8 mouse cellular contexts compared by ENCODE assay signal in genomic region chr6:72981124-72981651, GRCm38 (mm10). TPM values are rescaled to one million over a fixed set of nuclear protein-coding genes. Genes with fewer than 3 reads are reported as not detected.
A peak's percentile ranks its signal among the peaks of the same experiment; 100 is the strongest.
DNase-seq lines count a peak whose midpoint lies in the region; ATAC-seq and TF ChIP-seq lines count a peak whose summit lies in the region.

No protein-coding gene starts in this region.

- no peaks in the 10 kb centered on the region for H3K27me3 ChIP-seq in intestine, embryonic 14.5 days (replicated peaks; ENCODE audit: control insufficient read depth, insufficient read depth, low read length)
- H3K27me3 ChIP-seq in lung, embryonic 14.5 days (ENCODE audit: insufficient read depth, low read length) = no peaks in the 10 kb centered on the region
- no peaks in the 10 kb centered on the region for H3K27me3 ChIP-seq in thymus, adult 2 months (ENCODE audit: control insufficient read depth, insufficient read depth, low read length)
- H3K27me3 ChIP-seq in forebrain, postnatal 0 days (ENCODE audit: insufficient read depth, low read length) = no peaks in the 10 kb centered on the region

- TF ChIP-seq CTCF in lung, embryonic 14.5 days (IDR thresholded peaks at IDR 0.05; ENCODE audit: low read depth) = no peak
- no peak for TF ChIP-seq CTCF in thymus, adult 2 months (IDR thresholded peaks at IDR 0.05; ENCODE audit: borderline replicate concordance, control insufficient read depth, extremely low read depth, insufficient read depth, low read length, poor library complexity)
- TF ChIP-seq CTCF in forebrain, postnatal 0 days (IDR thresholded peaks at IDR 0.05; ENCODE audit: low read depth) = no peak

- H3K4me3 ChIP-seq in intestine, embryonic 14.5 days (ENCODE audit: low read depth, low read length) = no peak overlapping the region
- no peak overlapping the region for H3K4me3 ChIP-seq in lung, embryonic 14.5 days (ENCODE audit: low read depth, low read length)
- no peak overlapping the region for H3K4me3 ChIP-seq in thymus, adult 2 months (ENCODE audit: control insufficient read depth, insufficient read depth, low read length)
- no peak overlapping the region for H3K4me3 ChIP-seq in forebrain, postnatal 0 days (ENCODE audit: low read depth, low read length)

- 26% methylated on average over 9 of the region's 9 CpGs for WGBS in intestine, embryonic 14.5 days
- whole genome bisulfite sequencing in lung, embryonic 14.5 days = 17% methylated on average over 9 of the region's 9 CpGs
- 93% methylated on average over 9 of the region's 9 CpGs for WGBS in thymus, adult 2 months
- WGBS in forebrain, postnatal 0 days = 49% methylated on average over 9 of the region's 9 CpGs

- no peak for TF ChIP-seq POLR2A in thymus, adult 2 months (IDR thresholded peaks at IDR 0.05; ENCODE audit: control insufficient read depth, extremely low read depth, insufficient read depth, low read length, poor library complexity)

- peak overlapping the region; percentile 64 for H3K27ac ChIP-seq in intestine, embryonic 14.5 days (ENCODE audit: low read depth)
- H3K27ac ChIP-seq in lung, embryonic 14.5 days (ENCODE audit: low read depth) = peak overlapping the region; percentile 87
- no peak overlapping the region for H3K27ac ChIP-seq in thymus, adult 2 months (ENCODE audit: control insufficient read depth, insufficient read depth, low read length)
- H3K27ac ChIP-seq in forebrain, postnatal 0 days (ENCODE audit: low read depth, low read length) = no peak overlapping the region

- no peak overlapping the region for H3K9ac ChIP-seq in intestine, embryonic 14.5 days (ENCODE audit: low read length)
- no peak overlapping the region for H3K9ac ChIP-seq in lung, embryonic 14.5 days
- H3K9ac ChIP-seq in forebrain, postnatal 0 days = no peak overlapping the region

- H3K36me3 ChIP-seq in intestine, embryonic 14.5 days (ENCODE audit: control insufficient read depth, insufficient read depth, low read length) = no peaks in the 10 kb centered on the region
- H3K36me3 ChIP-seq in lung, embryonic 14.5 days (ENCODE audit: insufficient read depth) = no peaks in the 10 kb centered on the region
- no peaks in the 10 kb centered on the region for H3K36me3 ChIP-seq in thymus, adult 2 months (ENCODE audit: control insufficient read depth, insufficient read depth, low read length)
- no peaks in the 10 kb centered on the region for H3K36me3 ChIP-seq in forebrain, postnatal 0 days (ENCODE audit: insufficient read depth)

- peaks cover 18% of the 10 kb centered on the region; the same call in 1 of the 2 replicates for H3K4me1 ChIP-seq in intestine, embryonic 14.5 days (replicated peaks; ENCODE audit: control insufficient read depth, insufficient read depth, low read length)
- H3K4me1 ChIP-seq in lung, embryonic 14.5 days (ENCODE audit: insufficient read depth) = peaks cover 10% of the 10 kb centered on the region
- H3K4me1 ChIP-seq in thymus, adult 2 months (replicated peaks; ENCODE audit: control insufficient read depth, insufficient read depth, low read length) = peaks cover 3% of the 10 kb centered on the region; the same call in 1 of the 2 replicates
- H3K4me1 ChIP-seq in forebrain, postnatal 0 days (ENCODE audit: insufficient read depth) = no peaks in the 10 kb centered on the region

- peak; percentile 86 for ATAC-seq in intestine, embryonic 14.5 days (replicated peaks; ENCODE audit: low FRiP score, low TSS enrichment, low read depth)
- ATAC-seq in lung, embryonic 14.5 days (ENCODE audit: insufficient read depth) = peak; percentile 92
- no peak for ATAC-seq in forebrain, postnatal 0 days

- H3K9me3 ChIP-seq in intestine, embryonic 14.5 days (ENCODE audit: control insufficient read depth, low read length) = no peaks in the 10 kb centered on the region
- no peaks in the 10 kb centered on the region for H3K9me3 ChIP-seq in lung, embryonic 14.5 days (ENCODE audit: low read depth, low read length)
- no peaks in the 10 kb centered on the region for H3K9me3 ChIP-seq in forebrain, postnatal 0 days (ENCODE audit: low read length)

- no peak overlapping the region for H3K4me2 ChIP-seq in intestine, embryonic 14.5 days (ENCODE audit: low read length)
- no peak overlapping the region for H3K4me2 ChIP-seq in lung, embryonic 14.5 days
- no peak overlapping the region for H3K4me2 ChIP-seq in forebrain, postnatal 0 days (ENCODE audit: low read depth)

- peak; percentile 57 for DNase-seq in right cerebral cortex, adult 18-20 months
- DNase-seq in right cerebral cortex, postnatal 10 days (ENCODE audit: low spot score in 2 of 2) = no peak
- DNase-seq in fibroblast of lung, adult 2 months (ENCODE audit: low read depth) = peak; percentile 79
- DNase-seq in intestine, embryonic 14.5 days (ENCODE audit: low spot score) = peak; percentile 67
- DNase-seq in lung, embryonic 14.5 days = peak; percentile 84
- no peak for DNase-seq in thymus, adult 2 months
- DNase-seq in thymus, postnatal 36 days = no peak
- DNase-seq in forebrain, postnatal 0 days = no peak

RNA-seq across cellular contexts. Expression of gene Tmsb10, which starts 22.6 kb away (rescaled TPM):
- polyA plus RNA-seq in intestine, embryonic 14.5 days (2014; fragmentation: Nextera tagmentation; extraction: Ambion mirVana) = 2,511 and 2,566 TPM in 2 replicates
- 3,115 and 3,305 TPM in 2 replicates for polyA plus RNA-seq in lung, embryonic 14.5 days (2014; fragmentation: Nextera tagmentation; extraction: Ambion mirVana)
- 177 and 186 TPM in 2 replicates for polyA plus RNA-seq in thymus, adult 2 months (2012; rRNA removed)
- 862 and 4,132 TPM in 2 replicates for total RNA-seq in forebrain, postnatal 0 days (2014; rRNA removed)
- 5,770 and 6,801 TPM in 2 replicates for polyA plus RNA-seq in forebrain, postnatal 0 days (2015; fragmentation: Nextera tagmentation; extraction: Ambion mirVana)

Comparison
In these comparisons a context has a peak if more than half of its experiments do, and no peak if none do; other contexts are left out.
1. DNase-seq: peak in right cerebral cortex, adult 18-20 months (single experiment), fibroblast of lung, adult 2 months (single experiment), intestine, embryonic 14.5 days (single experiment) and lung, embryonic 14.5 days (single experiment); none in right cerebral cortex, postnatal 10 days (0 of 2), thymus, adult 2 months (single experiment), thymus, postnatal 36 days (0 of 2) and forebrain, postnatal 0 days (single experiment).
2. H3K27ac ChIP-seq: peak in intestine, embryonic 14.5 days (single experiment) and lung, embryonic 14.5 days (single experiment); none in thymus, adult 2 months (single experiment) and forebrain, postnatal 0 days (single experiment).
3. RNA of gene Tmsb10, which starts 22.6 kb away (polyA plus RNA-seq): 5,770 to 6,801 TPM in forebrain, postnatal 0 days, 3,115 to 3,305 TPM in lung, embryonic 14.5 days and 2,511 to 2,566 TPM in intestine, embryonic 14.5 days; 177 to 186 TPM in thymus, adult 2 months; every median in the first group is over 10 times any median in the second.